Mouse (Mus musculus) bone marrow macrophage, adult 2 months (primary cell): ENCODE measurements around the gene Dupd1.

Experiments used
- CTCF ChIP-seq: IDR thresholded peaks from 2 replicates; pipeline ENCODE4 v1.5.1; 2012; ENCODE audit warnings: low read depth, mild to moderate bottlenecking, low read length, moderate library complexity
- POLR2A ChIP-seq: IDR thresholded peaks from 2 replicates; pipeline ENCODE4 v1.6.1; 2012; ENCODE audit warnings: mild to moderate bottlenecking, low read depth, low read length, borderline replicate concordance

DNA sequence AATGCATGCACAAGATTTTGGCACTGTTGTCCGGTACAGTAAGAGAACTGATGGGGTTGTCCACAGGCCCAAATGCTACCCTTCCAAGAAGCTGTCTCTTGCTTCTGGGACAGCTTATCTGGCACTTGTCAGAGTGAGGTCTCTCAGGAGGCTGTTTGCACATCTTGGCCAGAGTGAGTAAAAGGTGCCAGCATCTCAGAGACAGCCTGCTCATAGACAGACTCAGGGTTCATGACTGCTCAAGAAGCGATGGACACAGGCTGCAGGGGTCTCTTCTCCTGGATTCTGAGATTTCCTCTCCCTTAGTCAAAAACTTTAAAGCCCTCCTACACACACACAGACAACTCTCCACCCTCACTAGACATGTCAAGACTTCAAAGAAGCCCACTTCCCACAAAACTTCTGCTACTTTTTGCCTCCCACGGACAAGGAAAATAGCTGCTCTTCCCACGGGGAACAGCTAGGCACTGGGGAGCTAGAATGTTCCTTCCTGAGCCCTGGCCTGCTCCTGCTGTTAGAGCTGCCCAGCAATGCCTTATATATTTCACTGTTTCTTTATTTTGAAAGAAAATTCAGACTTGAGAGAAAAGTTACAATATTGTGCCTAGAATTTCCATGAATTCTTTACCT lies 73.5 kb downstream of the Dupd1 start:
- TF ChIP-seq CTCF (no peak), POLR2A (no peak)
